Mouse (Mus musculus) B cell, adult 2 months (primary cell): ENCODE results near the gene Stpg4.

Source experiments
- DNase-seq, 2 experiments: peaks; one replicate each; pipeline ENCODE4 v3.0.0; 2022

Stpg4 gene

GRCm38 (mm10) chr17:87446767-87447611 lies 19.4 kb upstream of the Stpg4 start, which contains the start of gene Calm2:
Gene Calm2, minus strand, starts transcription at chr17:87446935.
- peak; percentile 98 for DNase-seq

GRCm38 (mm10) chr17:87445917-87446766 lies 18.6 kb upstream of the Stpg4 start:
- DNase-seq = peak; percentile 77 to 80

GRCm38 (mm10) chr17:87445337-87445916 lies 17.9 kb upstream of the Stpg4 start:
- DNase-seq = peak; percentile 21 to 30

GRCm38 (mm10) chr17:87444763-87445162 lies 17.2 kb upstream of the Stpg4 start:
- DNase-seq = no peak

- DNase-seq = no peak
Measured at GRCm38 (mm10) chr17:87441537-87441936, 14.0 kb upstream of the Stpg4 start.

- no peak for DNase-seq
Measured at GRCm38 (mm10) chr17:87439441-87439840, 11.9 kb upstream of the Stpg4 start.

- no peak for DNase-seq
Measured at GRCm38 (mm10) chr17:87433929-87434328, 6.4 kb upstream of the Stpg4 start.

- no peak for DNase-seq
Measured at GRCm38 (mm10) chr17:87432743-87433142, 5.2 kb upstream of the Stpg4 start.

GRCm38 (mm10) chr17:87432314-87432713 lies 4.8 kb upstream of the Stpg4 start:
- DNase-seq = no peak

- no peak for DNase-seq
Measured at GRCm38 (mm10) chr17:87429431-87429830, 1.9 kb upstream of the Stpg4 start.

GRCm38 (mm10) chr17:87418082-87418481 lies 9.5 kb downstream of the Stpg4 start:
- peak; percentile 27 to 37 for DNase-seq

GRCm38 (mm10) chr17:87406646-87407045 lies 20.9 kb downstream of the Stpg4 start:
- no peak for DNase-seq

GRCm38 (mm10) chr17:87405576-87405975 lies 22.0 kb downstream of the Stpg4 start:
- peak in 1 of 2 experiments; percentile 17 for DNase-seq

- no peak for DNase-seq
Measured at GRCm38 (mm10) chr17:87403462-87403861, 24.1 kb downstream of the Stpg4 start.

GRCm38 (mm10) chr17:87402444-87402843 lies 25.1 kb downstream of the Stpg4 start:
- DNase-seq = no peak

- no peak for DNase-seq
Measured at GRCm38 (mm10) chr17:87397088-87397487, 30.5 kb downstream of the Stpg4 start.

GRCm38 (mm10) chr17:87391242-87391641 lies 36.3 kb downstream of the Stpg4 start:
- DNase-seq = no peak

- peak; percentile 69 to 72 for DNase-seq
Measured at GRCm38 (mm10) chr17:87387068-87387467, 40.5 kb downstream of the Stpg4 start.

- no peak for DNase-seq
Measured at GRCm38 (mm10) chr17:87385835-87386234, 41.7 kb downstream of the Stpg4 start.

- no peak for DNase-seq
Measured at GRCm38 (mm10) chr17:87380681-87381080, 46.9 kb downstream of the Stpg4 start.

GRCm38 (mm10) chr17:87379821-87380220 lies 47.7 kb downstream of the Stpg4 start:
- no peak for DNase-seq

GRCm38 (mm10) chr17:87379160-87379624 lies 48.3 kb downstream of the Stpg4 start:
- DNase-seq = peak; percentile 12 to 24
